8 mouse cellular contexts compared by ENCODE assay signal in genomic region chr16:78635257-78635656, GRCm38 (mm10). TPM values are rescaled to one million over a fixed set of nuclear protein-coding genes. Genes with fewer than 3 reads are reported as not detected.
DNase-seq lines count a peak whose midpoint lies in the region; ATAC-seq lines count a peak whose summit lies in the region.

No protein-coding gene starts in this region.

- H3K4me1 ChIP-seq in embryonic facial prominence, embryonic 13.5 days = no peaks in the 10 kb centered on the region

- DNase-seq in CD8-positive naive resting alpha-beta T cell, adult 2 months (ENCODE audit: low read depth in 2 of 2, low spot score in 2 of 2) = peak; percentile 61 to 64
- DNase-seq in adrenal gland, postnatal 36 days = peak; percentile 71 to 80
- peak; percentile 67 to 75 for DNase-seq in heart, postnatal 36 days
- DNase-seq in layer of hippocampus, adult 11-12 months (ENCODE audit: low spot score) = peak; percentile 69
- DNase-seq in lung, postnatal 14 days = peak; percentile 83
- DNase-seq in retina, adult 2 months (ENCODE audit: low read depth, low spot score) = peak; percentile 40
- peak; percentile 29 to 79 for DNase-seq in thymus, postnatal 10 days (ENCODE audit: low spot score in 2 of 2)

- H3K9ac ChIP-seq in embryonic facial prominence, embryonic 13.5 days = no peak overlapping the region

- no peaks in the 10 kb centered on the region for H3K36me3 ChIP-seq in embryonic facial prominence, embryonic 13.5 days

- H3K9me3 ChIP-seq in embryonic facial prominence, embryonic 13.5 days = no peaks in the 10 kb centered on the region

- H3K27ac ChIP-seq in embryonic facial prominence, embryonic 13.5 days = no peak overlapping the region

- no peaks in the 10 kb centered on the region for H3K27me3 ChIP-seq in embryonic facial prominence, embryonic 13.5 days

- no peak overlapping the region for H3K4me2 ChIP-seq in embryonic facial prominence, embryonic 13.5 days

- 0 out of 2 replicates have a peak, but pooled peaks have one; percentile 49 for ATAC-seq in embryonic facial prominence, embryonic 13.5 days (ENCODE audit: insufficient number of reproducible peaks, insufficient read depth, low FRiP score, low TSS enrichment, low read depth)

- WGBS in embryonic facial prominence, embryonic 13.5 days = 22% methylated on average over 8 of the region's 8 CpGs

- intact Hi-C loops in heart, postnatal 36 days (cut with DNase I) = loop anchor here (1.0 to 5.0 kb wide), 4 partner anchors 183 to 436 kb away; no protein-coding TSS in a partner anchor

- no peak overlapping the region for H3K4me3 ChIP-seq in embryonic facial prominence, embryonic 13.5 days

RNA-seq across cellular contexts. Expression of gene D16Ertd472e, which starts 58.7 kb away (rescaled TPM):
- 10 to 100 TPM; 50.6 to 53.1 TPM for total RNA-seq in adrenal gland, postnatal 36 days (2021)
- 30.8 and 31.1 TPM in 2 replicates for polyA plus RNA-seq in embryonic facial prominence, embryonic 13.5 days (2015; fragmentation: Nextera tagmentation; extraction: Ambion mirVana)
- total RNA-seq in heart, postnatal 36 days (2021) = 1 to 10 TPM; 4.9 to 5.5 TPM

Comparison
In these comparisons a context has a peak if more than half of its experiments do, and no peak if none do; other contexts are left out.
1. RNA of gene D16Ertd472e, which starts 58.7 kb away (total RNA-seq): 50.6 to 53.1 TPM in adrenal gland, postnatal 36 days; 4.9 to 5.5 TPM in heart, postnatal 36 days; every median in the first group is over 4 times any median in the second.
2. Peak in every context shown above with its lines, with median percentiles within 50 percentile points of each other: DNase-seq.